Mouse (Mus musculus): ENCODE results near the gene Megf8. TPM values are rescaled to one million over a fixed set of nuclear protein-coding genes. Genes with fewer than 3 reads are reported as not detected.

The Megf8 gene
- polyA plus RNA-seq, 1 experiment from 2014 or later, result 19.5 TPM

- no peaks in the 10 kb centered on the region for H3K27me3 ChIP-seq
- H3K9me3 ChIP-seq, result no peaks in the 10 kb centered on the region
- H3K36me3 ChIP-seq, result peaks cover 91% of the 10 kb centered on the region
- no peak overlapping the region for H3K4me3 ChIP-seq
- H3K4me2 ChIP-seq (replicated peaks), result no peak overlapping the region
- no peak overlapping the region for H3K9ac ChIP-seq
- H3K27ac ChIP-seq, result no peak overlapping the region
- WGBS, result 74% methylated on average over 7 of the region's 7 CpGs
- ATAC-seq (ENCODE audit: low FRiP score, low read depth), result no peak
- peaks cover 25% of the 10 kb centered on the region for H3K4me1 ChIP-seq
These were observed 24.9 kb upstream of the Megf8 start for GRCm38 (mm10) chr7:25292107-25292506.

GRCm38 (mm10) chr7:25293191-25293739, 23.7 kb upstream of the Megf8 start:
- no peaks in the 10 kb centered on the region for H3K9me3 ChIP-seq
- no peak overlapping the region for H3K4me2 ChIP-seq (replicated peaks)
- 81% methylated on average over 10 of the region's 10 CpGs for WGBS
- H3K36me3 ChIP-seq, result peaks cover 80% of the 10 kb centered on the region
- no peak overlapping the region for H3K9ac ChIP-seq
- ATAC-seq (ENCODE audit: low FRiP score, low read depth), result no peak
- H3K27ac ChIP-seq, result no peak overlapping the region
- no peak overlapping the region for H3K4me3 ChIP-seq
- H3K27me3 ChIP-seq, result no peaks in the 10 kb centered on the region
- H3K4me1 ChIP-seq, result peaks cover 29% of the 10 kb centered on the region

GRCm38 (mm10) chr7:25294495-25294894, 22.5 kb upstream of the Megf8 start:
- peaks cover 67% of the 10 kb centered on the region for H3K36me3 ChIP-seq
- H3K27ac ChIP-seq, result peak overlapping the region; percentile 52; the same call in 1 of the 2 replicates
- H3K9me3 ChIP-seq, result no peaks in the 10 kb centered on the region
- ATAC-seq (ENCODE audit: low FRiP score, low read depth), result no peak
- H3K4me1 ChIP-seq, result peaks cover 34% of the 10 kb centered on the region
- H3K4me2 ChIP-seq (replicated peaks), result no peak overlapping the region
- H3K9ac ChIP-seq, result no peak overlapping the region
- H3K4me3 ChIP-seq, result no peak overlapping the region
- no peaks in the 10 kb centered on the region for H3K27me3 ChIP-seq
- 90% methylated on average over 4 of the region's 4 CpGs for WGBS

GRCm38 (mm10) chr7:25294960-25295722, 21.8 kb upstream of the Megf8 start:
- Histone ChIP-seq H3K4me2 (replicated peaks) (no peak overlapping the region), H3K9ac (no peak overlapping the region), H3K36me3 (peaks cover 61% of the 10 kb centered on the region), H3K9me3 (no peaks in the 10 kb centered on the region), H3K4me1 (peaks cover 34% of the 10 kb centered on the region), H3K27ac (no peak overlapping the region), H3K27me3 (no peaks in the 10 kb centered on the region), H3K4me3 (no peak overlapping the region)
- ATAC-seq (ENCODE audit: low FRiP score, low read depth), result no peak
- WGBS, result 86% methylated on average over 12 of the region's 12 CpGs

- Histone ChIP-seq H3K36me3 (peaks cover 42% of the 10 kb centered on the region), H3K9ac (peak overlapping the region; percentile 79), H3K27me3 (no peaks in the 10 kb centered on the region), H3K9me3 (no peaks in the 10 kb centered on the region), H3K27ac (peak overlapping the region; percentile 97), H3K4me1 (peaks cover 25% of the 10 kb centered on the region), H3K4me3 (peak overlapping the region; percentile 63), H3K4me2 (replicated peaks) (peak overlapping the region; percentile 83)
- ATAC-seq (ENCODE audit: low FRiP score, low read depth), result peak; percentile 42
- 1% methylated on average over 21 of the region's 21 CpGs for WGBS
These were observed 20.0 kb upstream of the Megf8 start for GRCm38 (mm10) chr7:25296945-25297453.

GRCm38 (mm10) chr7:25297454-25298325, 19.3 kb upstream of the Megf8 start, which contains the start of gene Pafah1b3:
TSS of gene Pafah1b3 (minus strand) at chr7:25297986.
- peak; percentile 91 for ATAC-seq (ENCODE audit: low FRiP score, low read depth)
- Histone ChIP-seq H3K4me2 (replicated peaks) (peak within 1 kb of the TSS; percentile 83), H3K27me3 (no peaks in the 10 kb centered on the region), H3K4me1 (peaks cover 25% of the 10 kb centered on the region), H3K9ac (peak within 1 kb of the TSS; percentile 79), H3K4me3 (peak within 1 kb of the TSS; percentile 63), H3K27ac (peak within 1 kb of the TSS; percentile 97), H3K9me3 (no peaks in the 10 kb centered on the region), H3K36me3 (peaks cover 36% of the 10 kb centered on the region)
- WGBS, result under 1% methylated on average over 52 of the region's 52 CpGs

- Histone ChIP-seq H3K27me3 (peaks cover 16% of the 10 kb centered on the region), H3K36me3 (peaks cover 2% of the 10 kb centered on the region), H3K4me2 (replicated peaks) (no peak within 1 kb of the TSS), H3K4me3 (no peak within 1 kb of the TSS), H3K27ac (no peak within 1 kb of the TSS), H3K4me1 (peaks cover 25% of the 10 kb centered on the region), H3K9me3 (no peaks in the 10 kb centered on the region), H3K9ac (no peak within 1 kb of the TSS)
- no peak for ATAC-seq (ENCODE audit: low FRiP score, low read depth)
- WGBS, result 58% methylated on average over 19 of the region's 19 CpGs
These were observed 15.9 kb upstream of the Megf8 start, which contains the start of gene Prr19 for GRCm38 (mm10) chr7:25301063-25301462. TSS of gene Prr19 (plus strand) at chr7:25301411.

- peaks cover 16% of the 10 kb centered on the region for H3K4me1 ChIP-seq
- H3K4me3 ChIP-seq, result no peak overlapping the region
- H3K9ac ChIP-seq, result no peak overlapping the region
- no peaks in the 10 kb centered on the region for H3K36me3 ChIP-seq
- no peak overlapping the region for H3K27ac ChIP-seq
- ATAC-seq (ENCODE audit: low FRiP score, low read depth), result no peak
- no peaks in the 10 kb centered on the region for H3K9me3 ChIP-seq
- 57% methylated on average over 9 of the region's 9 CpGs for WGBS
- H3K27me3 ChIP-seq, result peaks cover 31% of the 10 kb centered on the region
- no peak overlapping the region for H3K4me2 ChIP-seq (replicated peaks)
These were observed 13.8 kb upstream of the Megf8 start for GRCm38 (mm10) chr7:25303003-25303684.

- Histone ChIP-seq H3K9ac (no peak overlapping the region), H3K9me3 (no peaks in the 10 kb centered on the region), H3K36me3 (no peaks in the 10 kb centered on the region), H3K4me1 (peaks cover 11% of the 10 kb centered on the region), H3K4me2 (replicated peaks) (no peak overlapping the region), H3K4me3 (no peak overlapping the region), H3K27ac (no peak overlapping the region), H3K27me3 (peaks cover 36% of the 10 kb centered on the region)
- no peak for ATAC-seq (ENCODE audit: low FRiP score, low read depth)
- 71% methylated on average over 3 of the region's 3 CpGs for WGBS
These were observed 13.3 kb upstream of the Megf8 start for GRCm38 (mm10) chr7:25303685-25304006.

- Histone ChIP-seq H3K36me3 (no peaks in the 10 kb centered on the region), H3K4me3 (peak overlapping the region; percentile 55), H3K27ac (no peak overlapping the region), H3K4me2 (replicated peaks) (peak overlapping the region; percentile 95), H3K9ac (peak overlapping the region; percentile 55; the same call in 1 of the 2 replicates), H3K27me3 (peaks cover 47% of the 10 kb centered on the region), H3K9me3 (no peaks in the 10 kb centered on the region), H3K4me1 (peaks cover 10% of the 10 kb centered on the region)
- WGBS, result 0% methylated on average over 2 of the region's 2 CpGs
- ATAC-seq (ENCODE audit: low FRiP score, low read depth), result no peak
These were observed 11.5 kb upstream of the Megf8 start for GRCm38 (mm10) chr7:25305481-25305880.

- Histone ChIP-seq H3K4me2 (replicated peaks) (peak within 1 kb of the TSS; percentile 95), H3K9ac (peak within 1 kb of the TSS; percentile 55), H3K4me3 (peak within 1 kb of the TSS; percentile 55), H3K36me3 (no peaks in the 10 kb centered on the region), H3K27ac (no peak within 1 kb of the TSS; the same call in 1 of the 2 replicates), H3K9me3 (no peaks in the 10 kb centered on the region), H3K27me3 (peaks cover 49% of the 10 kb centered on the region), H3K4me1 (peaks cover 10% of the 10 kb centered on the region)
- peak; percentile 89 for ATAC-seq (ENCODE audit: low FRiP score, low read depth)
- WGBS, result under 1% methylated on average over 31 of the region's 47 CpGs
These were observed 10.9 kb upstream of the Megf8 start, which contains the start of gene Tmem145 for GRCm38 (mm10) chr7:25305956-25306613. TSS of gene Tmem145 (plus strand) at chr7:25306106.
